Mouse (Mus musculus) lung, embryonic 14.5 days (tissue): ENCODE data around the gene Rap1b. TPM values are rescaled to one million over a fixed set of nuclear protein-coding genes. Genes with fewer than 3 reads are reported as not detected.

Source experiments
- ATAC-seq: fragments of 200-750 bp; cut with Nextera tagmentation; 2 replicates; pipeline ENCODE4 v1.8.0; 2017; ENCODE audit warnings: mild to moderate bottlenecking, moderate TSS enrichment, moderate library complexity; ENCODE audit not compliant: insufficient read depth
- DNase-seq: peaks from one replicate; pipeline ENCODE4 v3.0.0-alpha.2; 2015
- H3K27ac ChIP-seq: fragments of 300-500 bp; sonication (generic); 2 replicates; pipeline ENCODE4 v1.5.1; 2014; ENCODE audit warnings: low read depth, mild to moderate bottlenecking, moderate library complexity
- H3K27me3 ChIP-seq: fragments of 300-500 bp; sonication (generic); 2 replicates; pipeline ENCODE4 v1.6.1; 2014; ENCODE audit warnings: low read length, control low read depth; ENCODE audit not compliant: insufficient read depth
- H3K36me3 ChIP-seq: fragments of 300-500 bp; sonication (generic); 2 replicates; pipeline ENCODE4 v1.6.1; 2014; ENCODE audit warnings: control low read depth; ENCODE audit not compliant: insufficient read depth
- H3K4me1 ChIP-seq: fragments of 300-500 bp; sonication (generic); 2 replicates; pipeline ENCODE4 v1.6.1; 2014; ENCODE audit warnings: antibody characterized with exemption, control low read depth; ENCODE audit not compliant: insufficient read depth
- H3K4me2 ChIP-seq: fragments of 300-500 bp; sonication (generic); 2 replicates; pipeline ENCODE4 v1.6.1; 2014; ENCODE audit warnings: mild to moderate bottlenecking
- H3K4me3 ChIP-seq: fragments of 300-500 bp; sonication (generic); 2 replicates; pipeline ENCODE4 v1.5.1; 2014; ENCODE audit warnings: low read depth, low read length
- H3K9ac ChIP-seq: fragments of 300-500 bp; sonication (generic); 2 replicates; pipeline ENCODE4 v1.6.1; 2014
- H3K9me3 ChIP-seq: fragments of 300-500 bp; sonication (generic); 2 replicates; pipeline ENCODE4 v1.6.1; 2016; ENCODE audit warnings: low read depth, low read length, control low read depth
- CTCF ChIP-seq: IDR thresholded peaks from 2 replicates; pipeline ENCODE4 v1.5.1; 2016; ENCODE audit warnings: antibody characterized with exemption, low read depth
- WGBS: fragments of 180-500 bp; shearing (Covaris S2); extraction: QIAGEN DNeasy Blood & Tissue Kit; methylation state at CpG from one replicate; pipeline ENCODE4 v1.1.7; 2014; 5-methylcytosine and 5-hydroxymethylcytosine counted together
- polyA plus RNA-seq: library from polyadenylated mRNA; unstranded; fragments of >200 nt; fragmentation: Nextera tagmentation; extraction: Ambion mirVana; gene quantifications from 2 replicates; pipeline ENCODE4 v1.2.1, GENCODE M21; 2014

The Rap1b gene
- polyA plus RNA-seq, 1 experiment from 2014 or later, result 214 TPM

DNA sequence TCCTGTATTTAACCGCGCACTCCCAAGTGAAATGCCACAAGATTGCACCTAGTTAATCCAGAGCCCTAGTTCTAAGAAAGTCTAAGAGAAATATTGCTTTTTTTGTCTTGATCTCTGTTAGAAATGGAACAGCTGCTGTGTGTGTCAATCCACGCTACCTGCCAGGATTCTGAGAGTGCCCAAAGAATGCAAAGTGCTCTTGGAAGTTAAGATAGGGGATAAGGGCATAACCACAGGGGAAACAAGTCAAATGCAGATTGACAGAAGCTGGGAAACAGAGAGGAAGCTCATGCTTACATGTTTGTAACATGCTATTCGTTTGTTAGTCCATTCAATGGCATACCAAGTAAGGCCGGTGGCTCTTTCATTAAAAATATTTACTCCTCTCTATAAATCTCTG, 38.9 kb upstream of the Rap1b start:
- Histone ChIP-seq H3K4me1 (no peaks in the 10 kb centered on the region), H3K4me2 (no peak overlapping the region), H3K27ac (no peak overlapping the region), H3K27me3 (no peaks in the 10 kb centered on the region), H3K4me3 (no peak overlapping the region), H3K36me3 (no peaks in the 10 kb centered on the region), H3K9me3 (no peaks in the 10 kb centered on the region), H3K9ac (no peak overlapping the region)
- peak; percentile 38 for DNase-seq
- no peak for ATAC-seq
- 71% methylated on average over 5 of the region's 5 CpGs for WGBS
- no peak for TF ChIP-seq CTCF

DNA sequence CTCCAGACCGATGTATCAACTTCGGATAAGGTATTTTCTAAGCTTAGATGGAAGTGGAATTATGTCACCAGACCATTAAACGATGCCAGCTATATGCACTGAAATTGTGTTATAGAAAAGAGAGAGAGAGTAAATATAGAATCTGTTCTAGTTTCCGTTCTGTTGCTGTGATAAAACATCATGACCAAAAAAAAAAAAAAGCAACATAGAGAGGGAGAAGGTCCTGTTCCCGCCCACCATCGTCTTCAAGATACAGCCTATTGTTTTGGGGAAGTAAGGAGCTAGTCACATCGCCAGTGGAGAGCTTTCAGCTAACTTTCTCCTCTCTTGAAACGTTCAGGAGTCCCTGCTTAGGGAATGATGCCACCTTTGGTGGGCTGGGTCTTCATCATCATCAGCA, 37.6 kb upstream of the Rap1b start:
- TF ChIP-seq CTCF, result no peak
- Histone ChIP-seq H3K9ac (no peak overlapping the region), H3K4me2 (no peak overlapping the region), H3K9me3 (no peaks in the 10 kb centered on the region), H3K36me3 (no peaks in the 10 kb centered on the region), H3K4me1 (no peaks in the 10 kb centered on the region), H3K27me3 (no peaks in the 10 kb centered on the region), H3K4me3 (no peak overlapping the region), H3K27ac (no peak overlapping the region)
- ATAC-seq (no peak), DNase-seq (no peak)
- 85% methylated on average over 8 of the region's 8 CpGs for WGBS

DNA sequence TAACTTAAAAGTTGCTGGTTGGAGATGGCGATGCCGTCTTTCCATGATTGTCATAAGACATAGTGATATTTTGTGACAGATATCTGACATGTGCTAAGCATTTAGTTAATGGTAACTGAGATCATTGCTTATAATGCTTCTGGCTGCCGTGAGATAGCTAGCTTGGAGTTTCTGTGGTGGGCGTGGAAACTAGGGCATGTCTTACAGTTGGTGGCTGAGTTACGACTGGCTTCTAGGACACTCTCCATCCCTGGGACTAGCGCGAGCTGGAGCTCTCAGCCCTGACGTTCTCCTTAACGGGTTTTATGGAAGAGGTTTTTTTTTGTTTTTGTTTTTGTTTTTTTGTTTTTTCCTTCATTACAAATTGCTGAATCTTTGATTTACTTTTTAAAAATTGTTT, 32.8 kb upstream of the Rap1b start:
- no peak for ATAC-seq

DNA sequence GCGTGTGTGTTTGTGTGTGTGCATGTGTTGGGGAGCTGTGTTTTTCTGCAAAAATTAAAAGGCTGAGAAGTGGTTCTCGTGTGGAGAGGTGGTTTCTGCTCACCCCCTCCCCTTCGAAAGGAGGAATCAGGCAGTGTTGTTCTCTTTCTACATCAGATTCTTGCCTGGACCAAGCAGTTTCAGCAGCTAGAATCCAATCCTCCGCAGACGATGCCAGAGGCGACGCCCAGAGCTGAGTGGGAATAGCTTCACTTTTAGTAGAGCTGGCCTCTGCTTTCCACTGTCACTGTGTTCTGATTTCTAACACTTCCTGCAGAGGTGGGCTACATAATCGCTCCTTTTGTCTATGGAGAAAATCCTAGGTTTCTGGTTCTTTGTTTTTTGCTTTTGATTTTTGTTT, 31.0 kb upstream of the Rap1b start:
- DNase-seq, result no peak
- no peak for TF ChIP-seq CTCF
- Histone ChIP-seq H3K27me3 (no peaks in the 10 kb centered on the region), H3K27ac (no peak overlapping the region), H3K36me3 (no peaks in the 10 kb centered on the region), H3K9ac (no peak overlapping the region), H3K4me3 (no peak overlapping the region), H3K9me3 (no peaks in the 10 kb centered on the region), H3K4me2 (no peak overlapping the region), H3K4me1 (no peaks in the 10 kb centered on the region)
- ATAC-seq, result no peak
- WGBS, result 72% methylated on average over 8 of the region's 8 CpGs

More for the DNA sequence above, 32.8 kb upstream of the Rap1b start:
- no peak overlapping the region for H3K27ac ChIP-seq
- WGBS, result 83% methylated on average over 9 of the region's 9 CpGs
- H3K4me2 ChIP-seq, result no peak overlapping the region
- H3K36me3 ChIP-seq, result no peaks in the 10 kb centered on the region
- H3K4me1 ChIP-seq, result no peaks in the 10 kb centered on the region
- no peak for DNase-seq
- H3K9me3 ChIP-seq, result no peaks in the 10 kb centered on the region
- no peaks in the 10 kb centered on the region for H3K27me3 ChIP-seq
- no peak overlapping the region for H3K4me3 ChIP-seq
- H3K9ac ChIP-seq, result no peak overlapping the region
- TF ChIP-seq CTCF, result no peak

DNA sequence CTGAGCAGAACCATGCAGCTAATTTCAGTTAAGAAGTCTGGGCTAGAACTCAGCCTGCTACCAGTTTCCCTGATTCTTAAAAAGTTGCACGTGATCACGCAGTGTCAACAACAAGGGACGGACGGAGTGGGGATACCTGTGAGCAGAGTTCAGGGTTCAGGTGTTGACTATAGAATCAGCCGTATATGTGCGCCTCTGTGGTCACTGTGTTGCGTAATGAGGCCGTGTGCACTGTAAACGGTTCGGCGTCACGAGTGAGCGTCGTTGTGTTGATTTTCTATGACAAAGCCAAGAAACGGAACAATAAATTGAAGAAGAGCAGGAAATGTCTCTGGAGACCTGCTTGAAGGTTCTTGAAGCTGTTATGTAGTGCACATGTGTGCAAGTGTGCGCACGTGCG, 30.6 kb upstream of the Rap1b start:
- ATAC-seq, result no peak
- H3K36me3 ChIP-seq, result no peaks in the 10 kb centered on the region
- H3K4me3 ChIP-seq, result no peak overlapping the region
- no peak for TF ChIP-seq CTCF
- no peaks in the 10 kb centered on the region for H3K27me3 ChIP-seq
- no peaks in the 10 kb centered on the region for H3K4me1 ChIP-seq
- H3K9me3 ChIP-seq, result no peaks in the 10 kb centered on the region
- H3K4me2 ChIP-seq, result no peak overlapping the region
- 77% methylated on average over 18 of the region's 18 CpGs for WGBS
- no peak overlapping the region for H3K9ac ChIP-seq
- H3K27ac ChIP-seq, result no peak overlapping the region
- no peak for DNase-seq

DNA sequence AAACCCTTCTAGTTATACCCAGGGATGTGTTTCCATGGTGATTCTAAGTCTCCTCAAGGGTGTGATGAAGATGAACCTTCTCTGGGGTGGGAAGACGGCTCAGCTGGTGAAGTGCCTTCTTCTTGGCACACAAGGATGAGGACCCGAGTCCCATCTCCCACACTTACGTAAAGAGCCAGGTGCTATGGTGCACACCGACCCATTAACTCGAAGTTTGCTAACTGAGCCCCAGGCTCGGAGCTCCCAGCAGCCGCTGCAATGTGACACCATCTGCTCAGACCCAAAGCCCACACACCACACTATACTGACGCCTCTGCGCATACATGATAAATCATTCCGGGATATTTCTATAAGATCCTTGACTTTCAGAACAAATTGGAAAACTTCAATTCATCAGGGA, 29.1 kb upstream of the Rap1b start:
- TF ChIP-seq CTCF, result no peak
- DNase-seq (no peak), ATAC-seq (no peak)
- Histone ChIP-seq H3K27ac (no peak overlapping the region), H3K4me3 (no peak overlapping the region), H3K9ac (no peak overlapping the region), H3K9me3 (no peaks in the 10 kb centered on the region), H3K4me2 (no peak overlapping the region), H3K4me1 (no peaks in the 10 kb centered on the region), H3K27me3 (no peaks in the 10 kb centered on the region), H3K36me3 (no peaks in the 10 kb centered on the region)
- WGBS, result 62% methylated on average over 10 of the region's 10 CpGs

DNA sequence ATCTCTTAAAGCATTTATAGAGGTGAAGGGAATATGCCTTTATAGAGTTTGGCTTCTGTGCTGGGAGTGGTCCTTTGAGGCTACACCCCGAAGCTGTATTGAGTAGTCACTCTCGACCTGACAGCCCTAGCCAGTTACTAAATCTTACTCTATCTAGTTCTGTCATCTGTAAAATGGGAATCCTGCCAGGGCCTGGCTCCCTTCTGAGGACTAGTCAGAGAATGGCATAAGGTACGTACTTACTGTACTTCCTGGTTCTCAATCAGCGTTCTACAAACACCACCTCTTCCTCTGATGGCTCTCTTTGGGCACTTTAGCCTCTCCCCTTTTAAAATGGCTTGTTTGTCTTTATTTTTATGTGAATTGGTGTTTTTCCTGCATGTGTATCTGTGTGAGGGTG, 28.1 kb upstream of the Rap1b start:
- WGBS, result 74% methylated on average over 4 of the region's 4 CpGs
- no peak for TF ChIP-seq CTCF
- no peaks in the 10 kb centered on the region for H3K27me3 ChIP-seq

DNA sequence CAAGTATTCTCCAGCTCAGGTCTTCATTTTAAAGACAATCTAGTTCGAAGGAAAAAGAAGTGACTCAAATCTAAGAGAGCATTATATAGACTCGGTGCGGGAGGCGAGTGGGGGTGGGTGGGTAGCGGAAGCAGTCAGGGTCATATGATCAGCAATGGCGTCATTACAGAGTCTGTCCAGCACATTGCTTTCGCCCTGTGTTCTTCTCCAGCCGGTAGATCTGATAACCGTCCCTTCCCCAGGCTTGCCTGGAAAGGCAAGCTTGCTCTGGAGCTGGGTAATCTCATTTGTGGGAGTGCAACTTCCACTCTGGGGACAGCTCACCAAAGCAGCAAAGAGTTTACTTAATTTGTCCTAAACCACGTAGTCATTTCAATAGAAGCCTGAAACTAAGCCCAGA, 26.6 kb upstream of the Rap1b start:
- 72% methylated on average over 10 of the region's 10 CpGs for WGBS
- TF ChIP-seq CTCF, result no peak

More for the DNA sequence above, 28.1 kb upstream of the Rap1b start:
- no peak overlapping the region for H3K27ac ChIP-seq
- no peak for ATAC-seq
- no peak overlapping the region for H3K4me3 ChIP-seq
- H3K9me3 ChIP-seq, result no peaks in the 10 kb centered on the region
- H3K4me1 ChIP-seq, result no peaks in the 10 kb centered on the region
- no peaks in the 10 kb centered on the region for H3K36me3 ChIP-seq
- H3K4me2 ChIP-seq, result no peak overlapping the region
- H3K9ac ChIP-seq, result no peak overlapping the region
- DNase-seq, result no peak

More for the DNA sequence above, 26.6 kb upstream of the Rap1b start:
- Histone ChIP-seq H3K27me3 (no peaks in the 10 kb centered on the region), H3K4me3 (no peak overlapping the region), H3K27ac (no peak overlapping the region), H3K36me3 (no peaks in the 10 kb centered on the region), H3K4me2 (no peak overlapping the region), H3K4me1 (no peaks in the 10 kb centered on the region), H3K9me3 (no peaks in the 10 kb centered on the region), H3K9ac (no peak overlapping the region)
- ATAC-seq (no peak), DNase-seq (no peak)
